Mouse (Mus musculus): ENCODE measurements around the gene Chsy1. TPM values are rescaled to one million over a fixed set of nuclear protein-coding genes. Genes with fewer than 3 reads are reported as not detected.

The Chsy1 gene
- polyA plus RNA-seq, 1 experiment from 2014 or later: 29.0 TPM

- Histone ChIP-seq H3K36me3 (ENCODE audit: insufficient read depth) (no peaks in the 10 kb centered on the region), H3K9me3 (ENCODE audit: low read depth, low read length) (no peaks in the 10 kb centered on the region), H3K4me1 (ENCODE audit: insufficient read depth) (peaks cover 24% of the 10 kb centered on the region), H3K4me3 (ENCODE audit: low read depth, low read length) (no peak overlapping the region), H3K9ac (no peak overlapping the region), H3K4me2 (no peak overlapping the region), H3K27ac (ENCODE audit: low read depth) (no peak overlapping the region), H3K27me3 (ENCODE audit: insufficient read depth, low read length) (no peaks in the 10 kb centered on the region)
- ATAC-seq (ENCODE audit: insufficient read depth) (no peak), DNase-seq (peak; percentile 75)
- 14% methylated on average over 7 of the region's 7 CpGs for WGBS
- peak; percentile 63 for TF ChIP-seq CTCF (IDR thresholded peaks at IDR 0.05; ENCODE audit: low read depth)
These were observed 1.4 kb upstream of the Chsy1 start for GRCm38 (mm10) chr7:66107930-66108329.

- no peaks in the 10 kb centered on the region for H3K36me3 ChIP-seq (ENCODE audit: insufficient read depth)
- peak; percentile 54; the same call in 1 of the 2 replicates for ATAC-seq (ENCODE audit: insufficient read depth)
- no peak for TF ChIP-seq CTCF (IDR thresholded peaks at IDR 0.05; ENCODE audit: low read depth)
- no peaks in the 10 kb centered on the region for H3K27me3 ChIP-seq (ENCODE audit: insufficient read depth, low read length)
- peak overlapping the region; percentile 90 for H3K27ac ChIP-seq (ENCODE audit: low read depth)
- DNase-seq: peak; percentile 55
- no peaks in the 10 kb centered on the region for H3K9me3 ChIP-seq (ENCODE audit: low read depth, low read length)
- peak overlapping the region; percentile 90 for H3K4me2 ChIP-seq
- peaks cover 29% of the 10 kb centered on the region for H3K4me1 ChIP-seq (ENCODE audit: insufficient read depth)
- peak overlapping the region; percentile 91 for H3K4me3 ChIP-seq (ENCODE audit: low read depth, low read length)
- under 1% methylated on average over 64 of the region's 77 CpGs for WGBS
- H3K9ac ChIP-seq: peak overlapping the region; percentile 94
These were observed 730 bp downstream of the Chsy1 start for GRCm38 (mm10) chr7:66109855-66110635.

GRCm38 (mm10) chr7:66110636-66111112 is 1.4 kb downstream of the Chsy1 start:
- Histone ChIP-seq H3K4me2 (peak overlapping the region; percentile 90), H3K27ac (ENCODE audit: low read depth) (peak overlapping the region; percentile 90), H3K36me3 (ENCODE audit: insufficient read depth) (no peaks in the 10 kb centered on the region), H3K4me1 (ENCODE audit: insufficient read depth) (peaks cover 25% of the 10 kb centered on the region), H3K27me3 (ENCODE audit: insufficient read depth, low read length) (no peaks in the 10 kb centered on the region), H3K9ac (peak overlapping the region; percentile 94), H3K4me3 (ENCODE audit: low read depth, low read length) (peak overlapping the region; percentile 91), H3K9me3 (ENCODE audit: low read depth, low read length) (no peaks in the 10 kb centered on the region)
- peak; percentile 62 for DNase-seq
- no peak for ATAC-seq (ENCODE audit: insufficient read depth)
- 1% methylated on average over 10 of the region's 10 CpGs for WGBS
- no peak for TF ChIP-seq CTCF (IDR thresholded peaks at IDR 0.05; ENCODE audit: low read depth)

GRCm38 (mm10) chr7:66111211-66111610 is 1.9 kb downstream of the Chsy1 start:
- DNase-seq (no peak), ATAC-seq (ENCODE audit: insufficient read depth) (no peak)
- no peak overlapping the region; the same call in 1 of the 2 replicates for H3K27ac ChIP-seq (ENCODE audit: low read depth)
- peak overlapping the region; percentile 91 for H3K4me3 ChIP-seq (ENCODE audit: low read depth, low read length)
- no peaks in the 10 kb centered on the region for H3K9me3 ChIP-seq (ENCODE audit: low read depth, low read length)
- WGBS: 49% methylated on average over 10 of the region's 10 CpGs
- TF ChIP-seq CTCF (IDR thresholded peaks at IDR 0.05; ENCODE audit: low read depth): no peak
- H3K27me3 ChIP-seq (ENCODE audit: insufficient read depth, low read length): no peaks in the 10 kb centered on the region
- H3K9ac ChIP-seq: peak overlapping the region; percentile 94
- no peaks in the 10 kb centered on the region for H3K36me3 ChIP-seq (ENCODE audit: insufficient read depth)
- H3K4me2 ChIP-seq: peak overlapping the region; percentile 90
- H3K4me1 ChIP-seq (ENCODE audit: insufficient read depth): peaks cover 23% of the 10 kb centered on the region

- Histone ChIP-seq H3K9ac (no peak overlapping the region; the same call in 1 of the 2 replicates), H3K36me3 (ENCODE audit: insufficient read depth) (no peaks in the 10 kb centered on the region; the same call in 1 of the 2 replicates), H3K27me3 (ENCODE audit: insufficient read depth, low read length) (no peaks in the 10 kb centered on the region), H3K4me3 (ENCODE audit: low read depth, low read length) (no peak overlapping the region), H3K9me3 (ENCODE audit: low read depth, low read length) (no peaks in the 10 kb centered on the region), H3K27ac (ENCODE audit: low read depth) (no peak overlapping the region), H3K4me1 (ENCODE audit: insufficient read depth) (peaks cover 22% of the 10 kb centered on the region), H3K4me2 (peak overlapping the region; percentile 3; the same call in 1 of the 2 replicates)
- no peak for ATAC-seq (ENCODE audit: insufficient read depth)
- no peak for TF ChIP-seq CTCF (IDR thresholded peaks at IDR 0.05; ENCODE audit: low read depth)
- DNase-seq: no peak
- 79% methylated on average over 3 of the region's 3 CpGs for WGBS
These were observed 4.2 kb downstream of the Chsy1 start for GRCm38 (mm10) chr7:66113561-66113960.

GRCm38 (mm10) chr7:66115821-66116343 is 6.6 kb downstream of the Chsy1 start:
- Histone ChIP-seq H3K9me3 (ENCODE audit: low read depth, low read length) (no peaks in the 10 kb centered on the region), H3K4me1 (ENCODE audit: insufficient read depth) (peaks cover 20% of the 10 kb centered on the region), H3K36me3 (ENCODE audit: insufficient read depth) (no peaks in the 10 kb centered on the region; the same call in 1 of the 2 replicates), H3K9ac (no peak overlapping the region), H3K27me3 (ENCODE audit: insufficient read depth, low read length) (no peaks in the 10 kb centered on the region), H3K4me2 (0 out of 2 replicates have a peak overlapping the region, but pooled peaks have one; percentile 3), H3K27ac (ENCODE audit: low read depth) (no peak overlapping the region), H3K4me3 (ENCODE audit: low read depth, low read length) (no peak overlapping the region)
- DNase-seq: no peak
- ATAC-seq (ENCODE audit: insufficient read depth): no peak
- 62% methylated on average over 11 of the region's 11 CpGs for WGBS
- TF ChIP-seq CTCF (IDR thresholded peaks at IDR 0.05; ENCODE audit: low read depth): no peak

GRCm38 (mm10) chr7:66116906-66117482 is 7.7 kb downstream of the Chsy1 start:
- no peak for TF ChIP-seq CTCF (IDR thresholded peaks at IDR 0.05; ENCODE audit: low read depth)
- no peaks in the 10 kb centered on the region for H3K9me3 ChIP-seq (ENCODE audit: low read depth, low read length)
- peak; percentile 74 for ATAC-seq (ENCODE audit: insufficient read depth)
- WGBS: 52% methylated on average over 8 of the region's 8 CpGs
- H3K27me3 ChIP-seq (ENCODE audit: insufficient read depth, low read length): no peaks in the 10 kb centered on the region
- peaks cover 17% of the 10 kb centered on the region for H3K4me1 ChIP-seq (ENCODE audit: insufficient read depth)
- no peak overlapping the region for H3K9ac ChIP-seq
- no peak overlapping the region for H3K4me3 ChIP-seq (ENCODE audit: low read depth, low read length)
- peak; percentile 50 for DNase-seq
- H3K4me2 ChIP-seq: peak overlapping the region; percentile 12; the same call in 1 of the 2 replicates
- H3K36me3 ChIP-seq (ENCODE audit: insufficient read depth): no peaks in the 10 kb centered on the region; the same call in 1 of the 2 replicates
- H3K27ac ChIP-seq (ENCODE audit: low read depth): no peak overlapping the region
